Mouse (Mus musculus): ENCODE measurements around the gene Zc3h18. TPM values are rescaled to one million over a fixed set of nuclear protein-coding genes. Genes with fewer than 3 reads are reported as not detected.

The Zc3h18 gene
- total and polyA plus RNA-seq, 3 experiments, result 30.2 to 122 (median 98.5) TPM

DNA sequence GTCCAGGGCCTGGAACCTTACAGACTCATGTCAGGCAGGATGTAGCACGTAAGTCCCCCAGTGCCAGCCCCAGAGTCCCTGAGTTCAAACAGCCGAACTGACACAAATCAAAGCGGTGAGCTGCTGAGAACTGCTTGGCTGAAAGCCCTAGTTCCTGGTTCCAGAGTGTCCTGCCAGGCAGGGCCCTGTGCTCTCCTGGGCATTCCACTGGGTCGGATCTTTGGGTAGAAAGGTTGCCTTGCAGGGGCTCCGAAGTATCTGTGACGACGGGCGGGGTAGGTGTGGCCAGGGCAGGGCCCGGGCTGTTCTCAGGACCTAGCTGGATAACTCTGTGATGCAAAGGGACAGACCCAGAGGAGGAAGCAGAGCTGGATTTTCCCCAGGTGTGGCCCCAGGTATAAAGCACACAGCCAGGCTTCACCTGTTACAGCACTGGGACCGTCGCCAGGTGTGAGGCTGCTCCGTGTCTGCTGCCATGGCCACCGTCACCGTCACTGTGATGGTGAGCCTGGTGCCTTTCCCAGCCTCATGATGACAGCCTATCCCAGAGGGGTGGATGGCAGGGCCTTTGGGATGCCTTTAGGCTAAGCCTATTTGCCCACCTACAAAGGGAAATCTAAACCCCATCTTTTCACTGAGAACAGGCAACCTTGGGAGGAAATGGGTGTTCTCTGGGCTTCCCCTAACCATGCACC, 45.1 kb downstream of the Zc3h18 start, which contains the start of gene Il17c:
Il17c (plus strand) TSS at position 645 of the 695 bp plus-strand sequence.
- Histone ChIP-seq H3K9me3 (replicated peaks; ENCODE audit: insufficient read depth, low read length) (no peaks in the 10 kb centered on the region), H3K36me3 (ENCODE audit: control insufficient read depth in 1 of 2, insufficient read depth in 2 of 2, low read length in 2 of 2) (peaks cover 0 to 3% of the 10 kb centered on the region in 2 experiments; a peak in 1 of 4 replicates), H3K4me3 (ENCODE audit: control insufficient read depth in 1 of 2, insufficient read depth in 1 of 2, low read depth in 2 of 2, low read length in 2 of 2) (no peak within 1 kb of the TSS), H3K4me1 (ENCODE audit: control insufficient read depth in 1 of 2, insufficient read depth in 2 of 2, low read length in 2 of 2) (no peaks in the 10 kb centered on the region), H3K79me2 (ENCODE audit: control insufficient read depth, insufficient read depth, low read length, poor library complexity) (no peaks in the 10 kb centered on the region), H3K9ac (ENCODE audit: control insufficient read depth, low read depth, low read length, poor library complexity, severe bottlenecking) (no peak within 1 kb of the TSS), H3K27ac (ENCODE audit: control insufficient read depth, low read depth, low read length) (no peak within 1 kb of the TSS), H3K27me3 (ENCODE audit: control insufficient read depth in 1 of 2, insufficient read depth in 2 of 2, low read length in 2 of 2) (no peaks in the 10 kb centered on the region)
- DNase-seq (ENCODE audit: low read depth, low spot score), result no peak
- no peak for TF ChIP-seq ZNF384 (IDR thresholded peaks at IDR 0.05; ENCODE audit: low read depth, low read length)
- TF ChIP-seq EP300 (IDR thresholded peaks at IDR 0.05; ENCODE audit: low read depth in 1 of 2, low read length in 2 of 2), result no peak

DNA sequence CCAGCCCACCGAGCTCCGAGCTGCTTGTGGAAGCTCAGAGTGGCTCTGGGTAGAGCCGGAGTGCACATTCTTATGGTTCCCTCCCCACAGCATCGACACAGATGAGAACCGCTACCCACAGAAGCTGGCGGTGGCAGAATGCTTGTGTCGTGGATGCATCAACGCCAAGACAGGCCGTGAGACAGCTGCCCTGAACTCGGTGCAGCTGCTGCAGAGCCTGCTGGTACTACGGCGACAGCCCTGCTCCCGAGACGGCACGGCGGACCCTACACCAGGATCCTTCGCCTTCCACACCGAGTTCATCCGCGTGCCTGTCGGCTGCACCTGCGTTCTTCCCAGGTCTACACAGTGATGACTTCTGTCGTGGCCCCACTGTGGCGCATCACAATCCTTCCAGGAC, 46.8 kb downstream of the Zc3h18 start:
- TF ChIP-seq POLR2AphosphoS2 (IDR thresholded peaks at IDR 0.05; ENCODE audit: low read length), result no peak
- TF ChIP-seq JUND (IDR thresholded peaks at IDR 0.05; ENCODE audit: low read depth, low read length), result no peak
- no peak for TF ChIP-seq POLR2AphosphoS5 (IDR thresholded peaks at IDR 0.05; ENCODE audit: borderline replicate concordance, low read depth, low read length)
- no peak for TF ChIP-seq CHD1 (IDR thresholded peaks at IDR 0.05; ENCODE audit: low read depth, low read length)
- TF ChIP-seq MYC (IDR thresholded peaks at IDR 0.05; ENCODE audit: low read depth, low read length), result no peak
- no peak for TF ChIP-seq GABPA (IDR thresholded peaks at IDR 0.05; ENCODE audit: low read depth, low read length)
- no peak for TF ChIP-seq CHD2 (IDR thresholded peaks at IDR 0.05; ENCODE audit: low read length)
- TF ChIP-seq MEF2A (IDR thresholded peaks at IDR 0.05; ENCODE audit: extremely low read depth, insufficient replicate concordance, low read depth, low read length, poor library complexity, severe bottlenecking), result no peak
- TF ChIP-seq MAX (IDR thresholded peaks at IDR 0.05; ENCODE audit: low read length), result no peak
- TF ChIP-seq NRF1 (IDR thresholded peaks at IDR 0.05; ENCODE audit: insufficient read depth, low read depth, low read length, poor library complexity, severe bottlenecking), result no peak
- Histone ChIP-seq H3K4me1 (ENCODE audit: control insufficient read depth in 1 of 2, insufficient read depth in 2 of 2, low read length in 2 of 2) (peaks cover 3 to 8% of the 10 kb centered on the region in 2 experiments), H3K36me3 (ENCODE audit: control insufficient read depth in 1 of 2, insufficient read depth in 2 of 2, low read length in 2 of 2) (peaks cover 0 to 4% of the 10 kb centered on the region in 2 experiments; a peak in 2 of 4 replicates)

DNA sequence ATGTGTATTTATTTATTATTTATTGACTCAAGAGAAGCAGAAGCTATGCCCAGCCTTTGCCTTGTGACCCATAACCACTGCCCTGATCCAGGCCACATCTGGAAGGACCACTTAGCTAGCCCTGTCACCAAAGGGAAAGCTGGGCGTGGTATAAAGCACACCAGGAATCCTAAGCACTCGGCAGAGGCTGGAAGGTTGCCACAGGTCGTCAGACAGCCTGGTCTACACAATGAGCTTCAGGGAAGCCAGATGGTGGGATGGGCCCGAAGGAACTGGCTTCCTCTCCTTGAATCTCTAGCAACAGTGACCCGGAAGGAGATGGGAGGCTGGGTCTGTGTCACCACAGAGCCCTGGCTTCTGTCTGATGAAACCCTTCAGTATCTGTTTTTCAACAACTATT, 47.2 kb downstream of the Zc3h18 start:
- H3K79me2 ChIP-seq (ENCODE audit: control insufficient read depth, insufficient read depth, low read length, poor library complexity), result no peaks in the 10 kb centered on the region; the same call in 1 of the 2 replicates
- TF ChIP-seq POLR2AphosphoS5 (IDR thresholded peaks at IDR 0.05; ENCODE audit: borderline replicate concordance, low read depth, low read length) (no peak), TAL1 (IDR thresholded peaks at IDR 0.05; ENCODE audit: low read length) (no peak), CHD1 (IDR thresholded peaks at IDR 0.05; ENCODE audit: low read depth, low read length) (no peak), POLR2A (IDR thresholded peaks at IDR 0.05; ENCODE audit: control insufficient read depth in 1 of 2, insufficient read depth in 1 of 2, low read depth in 1 of 2, low read length in 2 of 2, poor library complexity in 1 of 2) (no peak), ZNF384 (IDR thresholded peaks at IDR 0.05; ENCODE audit: low read depth, low read length) (no peak), NELFE (IDR thresholded peaks at IDR 0.05; ENCODE audit: low read depth, low read length) (no peak), MAFK (IDR thresholded peaks at IDR 0.05; ENCODE audit: borderline replicate concordance, low read depth, low read length) (no peak), ZMIZ1 (IDR thresholded peaks at IDR 0.05; ENCODE audit: low read depth, low read length) (no peak), MAZ (IDR thresholded peaks at IDR 0.05; ENCODE audit: low read depth, low read length) (no peak), BHLHE40 (IDR thresholded peaks at IDR 0.05; ENCODE audit: borderline replicate concordance, low read depth, low read length) (no peak), TBP (IDR thresholded peaks at IDR 0.05; ENCODE audit: low read depth, low read length) (no peak), E2F4 (IDR thresholded peaks at IDR 0.05; ENCODE audit: borderline replicate concordance, low read depth, low read length) (no peak), RCOR1 (IDR thresholded peaks at IDR 0.05; ENCODE audit: low read depth, low read length) (no peak), GATA1 (IDR thresholded peaks at IDR 0.05; ENCODE audit: low read depth, low read length) (no peak)
- H3K27me3 ChIP-seq (ENCODE audit: control insufficient read depth in 1 of 2, insufficient read depth in 2 of 2, low read length in 2 of 2), result no peaks in the 10 kb centered on the region
- H3K9me3 ChIP-seq (replicated peaks; ENCODE audit: insufficient read depth, low read length), result no peaks in the 10 kb centered on the region
- H3K36me3 ChIP-seq (ENCODE audit: control insufficient read depth in 1 of 2, insufficient read depth in 2 of 2, low read length in 2 of 2), result peaks cover 0 to 4% of the 10 kb centered on the region in 2 experiments; a peak in 2 of 4 replicates
- no peak overlapping the region for H3K9ac ChIP-seq (ENCODE audit: control insufficient read depth, low read depth, low read length, poor library complexity, severe bottlenecking)
- peaks cover 3 to 12% of the 10 kb centered on the region in 2 experiments for H3K4me1 ChIP-seq (ENCODE audit: control insufficient read depth in 1 of 2, insufficient read depth in 2 of 2, low read length in 2 of 2)
- H3K4me3 ChIP-seq (ENCODE audit: control insufficient read depth in 1 of 2, insufficient read depth in 1 of 2, low read depth in 2 of 2, low read length in 2 of 2), result no peak overlapping the region
- no peak for DNase-seq (ENCODE audit: low read depth, low spot score)
- no peak overlapping the region for H3K27ac ChIP-seq (ENCODE audit: control insufficient read depth, low read depth, low read length)

More for the DNA sequence above, 46.8 kb downstream of the Zc3h18 start:
- no peak overlapping the region for H3K27ac ChIP-seq (ENCODE audit: control insufficient read depth, low read depth, low read length)
- no peaks in the 10 kb centered on the region for H3K27me3 ChIP-seq (ENCODE audit: control insufficient read depth in 1 of 2, insufficient read depth in 2 of 2, low read length in 2 of 2)
- H3K4me3 ChIP-seq (ENCODE audit: control insufficient read depth in 1 of 2, insufficient read depth in 1 of 2, low read depth in 2 of 2, low read length in 2 of 2), result no peak overlapping the region
- H3K9me3 ChIP-seq (replicated peaks; ENCODE audit: insufficient read depth, low read length), result no peaks in the 10 kb centered on the region
- no peak overlapping the region for H3K9ac ChIP-seq (ENCODE audit: control insufficient read depth, low read depth, low read length, poor library complexity, severe bottlenecking)
- no peak for DNase-seq (ENCODE audit: low read depth, low spot score)
- H3K79me2 ChIP-seq (ENCODE audit: control insufficient read depth, insufficient read depth, low read length, poor library complexity), result no peaks in the 10 kb centered on the region; the same call in 1 of the 2 replicates

Data from MEL (cell line).